Mouse (Mus musculus) lung, adult 2 months (tissue): ENCODE results near the gene Ddx23.

Source experiments
- CTCF ChIP-seq: fragments of 200-500 bp; IDR thresholded peaks from 2 replicates; pipeline ENCODE4 v1.5.1; 2011; ENCODE audit warnings: mild to moderate bottlenecking, low read length, control low read depth; ENCODE audit not compliant: insufficient read depth
- POLR2A ChIP-seq: fragments of 200-500 bp; IDR thresholded peaks from 2 replicates; pipeline ENCODE4 v1.6.1; 2011; ENCODE audit warnings: low read depth, mild to moderate bottlenecking, control low read depth, low read length, borderline replicate concordance; ENCODE audit errors: extremely low read depth

GRCm38 (mm10) chr15:98604041-98604575 is 58.6 kb downstream of the Ddx23 start:
- TF ChIP-seq CTCF (no peak), POLR2A (no peak)
